Mouse (Mus musculus): ENCODE data around the gene Arhgef7. TPM values are rescaled to one million over a fixed set of nuclear protein-coding genes. Genes with fewer than 3 reads are reported as not detected.

Arhgef7 gene
- total and polyA plus RNA-seq, 2 experiments, result 12.4 to 15.8 TPM

DNA sequence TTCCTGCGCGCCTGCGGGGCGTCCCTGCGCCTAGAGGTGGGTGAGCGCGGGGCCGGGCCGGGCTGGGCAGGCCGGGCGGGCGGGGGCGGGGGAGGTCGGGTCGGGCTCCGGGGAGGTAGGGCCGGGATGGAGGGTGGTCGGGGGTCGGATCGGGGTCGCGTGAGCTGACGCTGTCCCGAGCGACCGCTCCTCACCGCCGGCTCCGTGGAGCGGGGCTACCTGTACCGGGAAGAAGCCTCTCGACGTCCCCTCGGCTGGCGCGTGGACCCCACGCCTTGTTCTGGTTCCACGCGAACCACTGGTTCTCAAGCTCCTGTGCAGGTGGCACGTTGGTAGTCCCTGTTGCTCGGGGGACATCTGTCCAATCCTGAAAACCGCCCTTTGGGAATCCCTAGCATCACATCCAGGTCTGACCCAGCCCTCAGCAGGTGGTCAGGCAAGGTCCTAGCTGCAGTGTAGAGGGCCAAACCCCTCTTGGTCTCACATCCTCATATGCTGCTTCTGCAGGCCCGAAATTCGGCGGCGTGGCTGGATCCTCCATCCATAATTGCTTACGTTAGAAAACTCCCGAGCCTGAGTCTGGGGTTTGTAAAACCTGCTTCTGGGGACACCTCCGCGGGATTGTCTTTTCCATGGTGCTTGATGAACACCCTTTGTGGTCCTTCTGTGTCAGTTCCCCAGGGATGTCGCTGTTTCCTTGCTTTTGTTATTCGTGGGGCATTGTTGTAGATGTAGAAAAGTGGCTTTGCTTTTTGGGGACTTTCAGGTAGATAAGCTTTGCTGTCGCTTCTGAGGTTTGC, 31.2 kb downstream of the Arhgef7 start:
- H3K4me1 ChIP-seq (ENCODE audit: control insufficient read depth, insufficient read depth, low read length), result peaks cover 18% of the 10 kb centered on the region
- DNase-seq (ENCODE audit: extremely low read depth, low read depth, low spot score), result no peak
- H3K4me3 ChIP-seq (ENCODE audit: insufficient read depth, low read depth, low read length), result peak overlapping the region; percentile 93
- H3K79me2 ChIP-seq (ENCODE audit: control insufficient read depth, insufficient read depth, low read length), result peaks cover 39% of the 10 kb centered on the region
- H3K9ac ChIP-seq (ENCODE audit: low read depth, low read length), result peak overlapping the region; percentile 96
- H3K27me3 ChIP-seq (ENCODE audit: control insufficient read depth, insufficient read depth, low read length), result no peaks in the 10 kb centered on the region
- WGBS, result 6% methylated on average over 53 of the region's 53 CpGs
- H3K27ac ChIP-seq (replicated peaks; ENCODE audit: insufficient read depth, low read depth, low read length), result no peak overlapping the region; the same call in 1 of the 2 replicates
- no peaks in the 10 kb centered on the region for H3K36me3 ChIP-seq (ENCODE audit: control insufficient read depth, insufficient read depth, low read length)
- TF ChIP-seq CTCF (IDR thresholded peaks at IDR 0.05; ENCODE audit: low read depth, low read length), result no peak
- TF ChIP-seq POLR2A (IDR thresholded peaks at IDR 0.05; ENCODE audit: extremely low read depth, insufficient read depth, low read length), result no peak

DNA sequence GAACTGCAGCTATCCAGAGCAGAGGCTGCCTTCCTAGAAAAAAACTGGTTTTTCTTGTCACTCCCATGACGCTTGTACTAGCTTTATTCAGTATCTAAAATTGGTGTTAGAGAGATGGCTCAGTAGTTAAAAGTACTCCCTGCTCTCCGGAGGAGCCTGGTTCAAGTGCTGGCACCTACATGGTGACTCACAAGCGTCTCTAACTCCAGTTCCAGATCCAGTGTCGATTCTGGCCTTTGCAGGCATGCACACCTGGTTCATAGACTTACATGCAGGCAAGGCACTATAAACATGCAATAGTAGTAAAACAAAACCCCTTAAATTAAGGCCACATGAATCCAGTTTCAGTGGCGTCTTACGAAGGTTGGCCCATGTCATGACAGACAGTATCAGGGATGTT, 34.0 kb downstream of the Arhgef7 start:
- Histone ChIP-seq H3K79me2 (ENCODE audit: control insufficient read depth, insufficient read depth, low read length) (peaks cover 52% of the 10 kb centered on the region), H3K4me3 (ENCODE audit: insufficient read depth, low read depth, low read length) (no peak overlapping the region), H3K4me1 (ENCODE audit: control insufficient read depth, insufficient read depth, low read length) (peaks cover 9% of the 10 kb centered on the region), H3K9ac (ENCODE audit: low read depth, low read length) (no peak overlapping the region), H3K27me3 (ENCODE audit: control insufficient read depth, insufficient read depth, low read length) (no peaks in the 10 kb centered on the region), H3K27ac (replicated peaks; ENCODE audit: insufficient read depth, low read depth, low read length) (no peak overlapping the region), H3K36me3 (ENCODE audit: control insufficient read depth, insufficient read depth, low read length) (no peaks in the 10 kb centered on the region)
- 94% methylated on average over 6 of the region's 6 CpGs for WGBS
- TF ChIP-seq CTCF (IDR thresholded peaks at IDR 0.05; ENCODE audit: low read depth, low read length) (no peak), POLR2A (IDR thresholded peaks at IDR 0.05; ENCODE audit: extremely low read depth, insufficient read depth, low read length) (no peak)
- no peak for DNase-seq (ENCODE audit: extremely low read depth, low read depth, low spot score)

DNA sequence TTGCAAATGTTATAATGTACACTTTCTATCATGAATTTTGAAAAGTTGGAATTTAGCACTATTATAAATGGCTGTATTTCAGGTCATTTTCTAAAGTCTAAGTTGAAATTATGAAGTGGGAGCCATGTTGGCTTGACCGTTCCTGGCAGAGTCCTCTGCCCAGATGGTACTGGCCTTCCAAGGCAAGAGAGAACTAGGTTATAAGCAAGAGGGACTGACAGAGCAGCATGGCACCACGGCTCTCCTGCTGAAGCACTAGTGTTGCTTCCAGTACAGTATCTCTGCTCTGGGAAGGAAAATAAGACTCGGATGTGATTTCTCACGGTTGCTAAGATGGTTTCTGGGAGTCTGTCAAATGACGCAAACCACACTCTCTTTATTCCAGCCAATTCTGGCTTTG, 34.5 kb downstream of the Arhgef7 start:
- Histone ChIP-seq H3K36me3 (ENCODE audit: control insufficient read depth, insufficient read depth, low read length) (no peaks in the 10 kb centered on the region), H3K4me1 (ENCODE audit: control insufficient read depth, insufficient read depth, low read length) (peaks cover 9% of the 10 kb centered on the region), H3K27ac (replicated peaks; ENCODE audit: insufficient read depth, low read depth, low read length) (no peak overlapping the region), H3K79me2 (ENCODE audit: control insufficient read depth, insufficient read depth, low read length) (peaks cover 56% of the 10 kb centered on the region), H3K27me3 (ENCODE audit: control insufficient read depth, insufficient read depth, low read length) (no peaks in the 10 kb centered on the region), H3K9ac (ENCODE audit: low read depth, low read length) (no peak overlapping the region), H3K4me3 (ENCODE audit: insufficient read depth, low read depth, low read length) (no peak overlapping the region)
- DNase-seq (ENCODE audit: extremely low read depth, low read depth, low spot score), result no peak
- WGBS, result 85% methylated on average over 5 of the region's 5 CpGs
- no peak for TF ChIP-seq CTCF (IDR thresholded peaks at IDR 0.05; ENCODE audit: low read depth, low read length)
- TF ChIP-seq POLR2A (IDR thresholded peaks at IDR 0.05; ENCODE audit: extremely low read depth, insufficient read depth, low read length), result no peak

DNA sequence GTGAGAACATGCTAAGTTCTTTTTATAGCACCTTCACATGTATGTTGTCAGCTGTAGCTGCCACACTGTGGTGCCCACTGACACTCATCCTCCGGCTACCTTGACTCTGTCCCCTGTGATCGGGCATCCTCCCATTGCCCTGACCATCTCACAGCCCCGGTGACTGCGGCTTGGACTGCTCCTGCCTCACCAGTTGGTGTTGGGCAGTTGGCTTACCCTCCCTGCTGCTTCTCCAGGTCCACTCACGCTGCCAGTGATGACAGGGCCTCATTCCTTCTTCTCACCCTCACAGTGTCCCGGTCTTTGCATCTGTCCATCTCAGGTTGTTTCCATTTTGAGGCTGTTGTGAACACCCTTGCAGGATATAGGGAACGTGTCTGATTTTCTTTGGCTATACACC, 35.3 kb downstream of the Arhgef7 start:
- DNase-seq (ENCODE audit: extremely low read depth, low read depth, low spot score), result no peak
- H3K9ac ChIP-seq (ENCODE audit: low read depth, low read length), result no peak overlapping the region
- 93% methylated on average over 7 of the region's 7 CpGs for WGBS

DNA sequence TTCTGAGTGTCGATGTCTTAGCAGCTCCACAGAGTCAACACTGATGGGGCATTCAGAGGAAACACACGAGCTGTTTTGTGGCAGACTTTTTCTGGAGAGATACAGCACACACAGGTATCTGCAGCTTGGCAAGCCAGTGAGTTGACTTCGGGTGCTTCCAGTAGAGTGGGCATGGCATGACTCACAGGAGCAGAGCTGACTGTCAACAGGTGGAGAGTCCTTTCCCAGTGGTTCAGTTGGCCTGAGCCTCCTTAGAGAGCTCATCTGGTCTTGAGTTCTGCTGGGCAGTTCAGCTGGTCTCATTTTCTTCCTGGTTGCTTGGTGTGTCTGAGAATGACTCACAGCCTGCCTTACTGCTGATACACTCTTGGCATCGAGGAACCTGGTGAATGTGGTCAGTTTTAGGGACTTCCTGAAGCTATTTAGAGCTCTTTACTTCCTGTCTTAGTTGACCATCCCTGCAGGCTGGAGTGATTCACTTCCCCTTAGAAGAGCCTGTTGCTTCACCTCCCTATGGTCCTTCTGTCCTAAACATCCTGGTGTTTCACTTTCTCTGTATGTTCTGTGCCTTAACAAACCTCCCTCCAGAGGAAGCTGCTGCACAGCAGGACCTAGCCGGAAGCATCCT, 39.8 kb downstream of the Arhgef7 start:
- H3K9ac ChIP-seq (ENCODE audit: low read depth, low read length), result no peak overlapping the region
- TF ChIP-seq POLR2A (IDR thresholded peaks at IDR 0.05; ENCODE audit: extremely low read depth, insufficient read depth, low read length) (no peak), CTCF (IDR thresholded peaks at IDR 0.05; ENCODE audit: low read depth, low read length) (no peak)

More for the DNA sequence above, 35.3 kb downstream of the Arhgef7 start:
- H3K27ac ChIP-seq (replicated peaks; ENCODE audit: insufficient read depth, low read depth, low read length), result no peak overlapping the region
- no peak for TF ChIP-seq CTCF (IDR thresholded peaks at IDR 0.05; ENCODE audit: low read depth, low read length)
- TF ChIP-seq POLR2A (IDR thresholded peaks at IDR 0.05; ENCODE audit: extremely low read depth, insufficient read depth, low read length), result no peak
- no peaks in the 10 kb centered on the region for H3K36me3 ChIP-seq (ENCODE audit: control insufficient read depth, insufficient read depth, low read length)
- no peak overlapping the region for H3K4me3 ChIP-seq (ENCODE audit: insufficient read depth, low read depth, low read length)
- H3K4me1 ChIP-seq (ENCODE audit: control insufficient read depth, insufficient read depth, low read length), result peaks cover 7% of the 10 kb centered on the region
- peaks cover 58% of the 10 kb centered on the region for H3K79me2 ChIP-seq (ENCODE audit: control insufficient read depth, insufficient read depth, low read length)
- no peaks in the 10 kb centered on the region for H3K27me3 ChIP-seq (ENCODE audit: control insufficient read depth, insufficient read depth, low read length)

DNA sequence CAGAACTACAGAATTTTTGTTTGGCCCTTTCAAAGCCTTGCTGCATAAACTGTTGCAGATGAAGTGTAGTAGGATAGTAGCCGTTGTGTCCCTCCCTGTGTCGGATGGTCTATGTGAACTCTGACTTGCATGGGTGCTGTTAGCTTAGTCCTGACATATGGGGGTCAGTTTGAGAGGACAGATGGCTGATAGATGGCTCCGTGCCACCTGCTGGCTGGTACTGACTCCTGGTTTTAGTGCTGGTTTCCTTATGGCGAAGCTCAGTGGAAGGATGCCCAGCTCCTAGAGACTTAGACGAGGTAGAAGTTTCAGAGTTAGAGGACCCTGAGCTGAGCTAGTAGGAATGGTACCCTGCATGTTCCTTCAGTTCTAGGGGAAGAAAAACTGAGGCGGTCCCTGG, 42.5 kb downstream of the Arhgef7 start:
- Histone ChIP-seq H3K4me1 (ENCODE audit: control insufficient read depth, insufficient read depth, low read length) (peaks cover under 1% of the 10 kb centered on the region), H3K27ac (replicated peaks; ENCODE audit: insufficient read depth, low read depth, low read length) (no peak overlapping the region), H3K9ac (ENCODE audit: low read depth, low read length) (no peak overlapping the region), H3K36me3 (ENCODE audit: control insufficient read depth, insufficient read depth, low read length) (no peaks in the 10 kb centered on the region), H3K79me2 (ENCODE audit: control insufficient read depth, insufficient read depth, low read length) (peaks cover 37% of the 10 kb centered on the region), H3K27me3 (ENCODE audit: control insufficient read depth, insufficient read depth, low read length) (no peaks in the 10 kb centered on the region), H3K4me3 (ENCODE audit: insufficient read depth, low read depth, low read length) (no peak overlapping the region)
- no peak for DNase-seq (ENCODE audit: extremely low read depth, low read depth, low spot score)
- no peak for TF ChIP-seq CTCF (IDR thresholded peaks at IDR 0.05; ENCODE audit: low read depth, low read length)
- no peak for TF ChIP-seq POLR2A (IDR thresholded peaks at IDR 0.05; ENCODE audit: extremely low read depth, insufficient read depth, low read length)
- 93% methylated on average over 6 of the region's 6 CpGs for WGBS

More for the DNA sequence above, 39.8 kb downstream of the Arhgef7 start:
- 77% methylated on average over 5 of the region's 5 CpGs for WGBS
- no peaks in the 10 kb centered on the region for H3K27me3 ChIP-seq (ENCODE audit: control insufficient read depth, insufficient read depth, low read length)
- DNase-seq (ENCODE audit: extremely low read depth, low read depth, low spot score), result no peak
- no peak overlapping the region for H3K27ac ChIP-seq (replicated peaks; ENCODE audit: insufficient read depth, low read depth, low read length)
- no peak overlapping the region for H3K4me3 ChIP-seq (ENCODE audit: insufficient read depth, low read depth, low read length)
- no peaks in the 10 kb centered on the region for H3K36me3 ChIP-seq (ENCODE audit: control insufficient read depth, insufficient read depth, low read length)
- H3K79me2 ChIP-seq (ENCODE audit: control insufficient read depth, insufficient read depth, low read length), result peaks cover 45% of the 10 kb centered on the region
- H3K4me1 ChIP-seq (ENCODE audit: control insufficient read depth, insufficient read depth, low read length), result no peaks in the 10 kb centered on the region

Data from liver, adult 2 months (tissue).